ENCODE assay signal across 16 mouse cellular contexts in genomic region chr2:162001016-162001415, GRCm38 (mm10).
A peak's percentile ranks its signal among the peaks of the same experiment; 100 is the strongest.
DNase-seq lines count a peak whose midpoint lies in the region; ATAC-seq and TF ChIP-seq lines count a peak whose summit lies in the region.
"Had no signal": no experiment of that assay in that cellular context is flagged by ENCODE, and none has a peak within 500 bp of the region (broad histone marks: within the 10 kb centered on the region; RNA-seq: fewer than 3 reads in every experiment).

No protein-coding gene starts in this region.

- no peak overlapping the region for H3K9ac ChIP-seq in hindbrain, postnatal 0 days (replicated peaks; ENCODE audit: low read length)
- H3K9ac ChIP-seq in hindbrain, embryonic 11.5 days (ENCODE audit: low read depth, low read length) = no peak overlapping the region
- H3K9ac ChIP-seq: embryonic facial prominence, embryonic 13.5 days had no signal

- 35% methylated on average over 7 of the region's 7 CpGs for WGBS in hindbrain, postnatal 0 days
- WGBS in hindbrain, embryonic 11.5 days = 65% methylated on average over 7 of the region's 7 CpGs

- no peaks in the 10 kb centered on the region for H3K9me3 ChIP-seq in hindbrain, postnatal 0 days (ENCODE audit: low read length)
- no peaks in the 10 kb centered on the region for H3K9me3 ChIP-seq in hindbrain, embryonic 11.5 days (ENCODE audit: control insufficient read depth, low read length)
- H3K9me3 ChIP-seq: embryonic facial prominence, embryonic 13.5 days had no signal

- no peaks in the 10 kb centered on the region for H3K27me3 ChIP-seq in hindbrain, postnatal 0 days (ENCODE audit: insufficient read depth, low read length)
- H3K27me3 ChIP-seq in hindbrain, embryonic 11.5 days (ENCODE audit: control insufficient read depth, insufficient read depth, low read length) = no peaks in the 10 kb centered on the region
- H3K27me3 ChIP-seq: embryonic facial prominence, embryonic 13.5 days had no signal

- no peak overlapping the region for H3K4me3 ChIP-seq in hindbrain, postnatal 0 days (ENCODE audit: low read length)
- H3K4me3 ChIP-seq in hindbrain, embryonic 11.5 days (ENCODE audit: low read depth, low read length) = no peak overlapping the region
- H3K4me3 ChIP-seq: embryonic facial prominence, embryonic 13.5 days had no signal

- no peak for TF ChIP-seq CTCF in hindbrain, postnatal 0 days (IDR thresholded peaks at IDR 0.05; ENCODE audit: low read depth)
- no peak for TF ChIP-seq CTCF in brain, embryonic 14.5 days (IDR thresholded peaks at IDR 0.05; ENCODE audit: borderline replicate concordance, extremely low read depth, insufficient read depth, insufficient read length)

- no peak for TF ChIP-seq POLR2A in brain, embryonic 14.5 days (IDR thresholded peaks at IDR 0.05; ENCODE audit: borderline replicate concordance, extremely low read depth, insufficient read depth, insufficient read length, poor library complexity, severe bottlenecking)

- H3K4me2 ChIP-seq in hindbrain, postnatal 0 days (ENCODE audit: low read depth, low read length) = no peak overlapping the region
- no peak overlapping the region for H3K4me2 ChIP-seq in hindbrain, embryonic 11.5 days (replicated peaks; ENCODE audit: low read depth, low read length)
- H3K4me2 ChIP-seq: embryonic facial prominence, embryonic 13.5 days; heart, embryonic 11.5 days had no signal

- no peaks in the 10 kb centered on the region for H3K4me1 ChIP-seq in hindbrain, postnatal 0 days (ENCODE audit: insufficient read depth, low read length)
- H3K4me1 ChIP-seq in hindbrain, embryonic 11.5 days (replicated peaks; ENCODE audit: control insufficient read depth, insufficient read depth, low read length) = no peaks in the 10 kb centered on the region
- H3K4me1 ChIP-seq: embryonic facial prominence, embryonic 13.5 days had no signal

- DNase-seq in hindbrain, postnatal 0 days (ENCODE audit: low spot score) = peak; percentile 60
- DNase-seq in hindbrain, embryonic 11.5 days (ENCODE audit: low spot score) = no peak
- peak; percentile 66 for DNase-seq in brain, embryonic 14.5 days (ENCODE audit: low read depth)
- peak; percentile 16 for DNase-seq in cerebellum, adult 11 months
- DNase-seq in cerebellum, postnatal 14 days = peak; percentile 62 to 67
- DNase-seq in embryo, embryonic 10 days (ENCODE audit: low spot score) = no peak
- no peak for DNase-seq in kidney, postnatal 4 days
- DNase-seq: heart, postnatal 14 days; kidney, adult 9 months; kidney, postnatal 36 days; liver; lung, adult 18-20 months had no signal

- H3K36me3 ChIP-seq in hindbrain, postnatal 0 days (ENCODE audit: insufficient read depth, low read length) = no peaks in the 10 kb centered on the region
- no peaks in the 10 kb centered on the region for H3K36me3 ChIP-seq in hindbrain, embryonic 11.5 days (ENCODE audit: control insufficient read depth, insufficient read depth, low read length)
- H3K36me3 ChIP-seq: embryonic facial prominence, embryonic 13.5 days; G1E had no signal

- ATAC-seq in hindbrain, postnatal 0 days = no peak
- ATAC-seq in hindbrain, embryonic 11.5 days (ENCODE audit: low FRiP score) = no peak
- ATAC-seq: CD4-positive, CD25-positive, alpha-beta regulatory T cell, adult 4 months had no signal

- H3K27ac ChIP-seq in hindbrain, postnatal 0 days = no peak overlapping the region
- no peak overlapping the region for H3K27ac ChIP-seq in hindbrain, embryonic 11.5 days (ENCODE audit: low read depth, low read length)
- H3K27ac ChIP-seq: embryonic facial prominence, embryonic 13.5 days had no signal

Comparison
In these comparisons a context has a peak if more than half of its experiments do, and no peak if none do; other contexts are left out.
1. DNase-seq: peak in hindbrain, postnatal 0 days (single experiment), brain, embryonic 14.5 days (single experiment), cerebellum, adult 11 months (single experiment) and cerebellum, postnatal 14 days (2 of 2); none in hindbrain, embryonic 11.5 days (single experiment), embryo, embryonic 10 days (single experiment) and kidney, postnatal 4 days (0 of 2).